Mouse (Mus musculus): ENCODE measurements around the gene Gm9508. TPM values are rescaled to one million over a fixed set of nuclear protein-coding genes. Genes with fewer than 3 reads are reported as not detected.

Gm9508 gene
- total and polyA plus RNA-seq, 3 experiments = not detected

DNA sequence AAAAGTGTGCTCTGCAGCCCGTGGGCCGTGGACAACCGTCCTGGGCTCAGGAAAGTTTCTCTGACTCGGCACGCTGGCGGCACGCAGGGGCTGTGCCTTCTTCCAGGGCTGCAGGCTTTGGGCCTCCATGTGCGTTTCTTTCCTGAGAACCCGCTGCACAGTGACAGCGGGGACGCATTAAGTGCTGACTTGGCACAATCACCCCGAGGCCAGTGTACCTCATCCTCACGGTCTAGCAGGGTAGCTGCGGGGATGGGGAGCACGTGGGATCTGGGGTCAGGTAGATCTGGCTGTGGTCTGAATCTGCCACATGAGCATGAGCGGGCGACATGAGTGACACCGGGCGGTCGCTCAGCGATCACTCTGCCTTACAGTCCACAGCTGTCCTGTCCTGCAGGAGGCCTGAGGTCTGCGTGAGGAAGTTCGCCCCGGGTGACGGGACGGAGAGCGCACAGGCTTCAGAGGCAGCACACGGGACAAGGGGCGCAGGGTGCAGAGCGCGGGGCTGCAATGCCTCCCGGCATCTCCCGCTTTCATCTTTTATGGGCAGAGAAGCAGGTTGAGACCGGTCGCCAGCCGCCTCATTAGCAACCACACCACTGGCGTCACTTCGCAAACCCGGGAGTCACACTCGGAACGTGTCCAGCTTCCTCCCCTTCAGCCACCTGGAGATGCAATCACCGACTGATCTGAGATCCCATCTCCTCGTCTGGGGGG lies 32.9 kb downstream of the Gm9508 start:
- Histone ChIP-seq H3K36me3 (replicated peaks in 1 of 2; ENCODE audit: control insufficient read depth in 1 of 2, insufficient read depth in 1 of 2, low read length in 1 of 2) (no peaks in the 10 kb centered on the region), H3K9me3 (replicated peaks; ENCODE audit: low read length) (peaks cover 4% of the 10 kb centered on the region), H3K4me1 (ENCODE audit: control insufficient read depth in 1 of 2, insufficient read depth in 2 of 2) (peaks cover 7 to 30% of the 10 kb centered on the region in 2 experiments), H3K27me3 (replicated peaks) (no peaks in the 10 kb centered on the region), H3K27ac (ENCODE audit: insufficient read depth, low read depth) (no peak overlapping the region), H3K4me3 (replicated peaks in 1 of 3; ENCODE audit: low read depth in 2 of 3, low read length in 2 of 3, poor library complexity in 1 of 3) (no peak overlapping the region), H3K79me2 (replicated peaks; ENCODE audit: control insufficient read depth, extremely low read depth, insufficient read depth, poor library complexity, severe bottlenecking) (no peaks in the 10 kb centered on the region), H3K4me2 (ENCODE audit: insufficient read depth, low read depth, poor library complexity, severe bottlenecking) (no peak overlapping the region), H3K9ac (ENCODE audit: insufficient read depth, low read depth) (no peak overlapping the region)
- in situ Hi-C loops (cut with MboI; ENCODE audit: low pct_ligation_motif_present, low pct_unique_long_range_greater_than_20kb, low sequenced_read_pairs) (no loop called here), dilution Hi-C loops (cut with MboI; ENCODE audit: extremely low pct_ligation_motif_present, extremely low pct_unique_long_range_greater_than_20kb, low sequenced_read_pairs) (no loop called here)
- TF ChIP-seq USF2 (conservative IDR thresholded peaks at IDR 0.05; ENCODE audit: low read depth, low read length) (no peak), MAFK (IDR thresholded peaks at IDR 0.05; ENCODE audit: insufficient replicate concordance, low read length) (peak; percentile 42; the same call in 1 of the 2 replicates)
- DNase-seq (ENCODE audit: extremely low read depth) = no peak

DNA sequence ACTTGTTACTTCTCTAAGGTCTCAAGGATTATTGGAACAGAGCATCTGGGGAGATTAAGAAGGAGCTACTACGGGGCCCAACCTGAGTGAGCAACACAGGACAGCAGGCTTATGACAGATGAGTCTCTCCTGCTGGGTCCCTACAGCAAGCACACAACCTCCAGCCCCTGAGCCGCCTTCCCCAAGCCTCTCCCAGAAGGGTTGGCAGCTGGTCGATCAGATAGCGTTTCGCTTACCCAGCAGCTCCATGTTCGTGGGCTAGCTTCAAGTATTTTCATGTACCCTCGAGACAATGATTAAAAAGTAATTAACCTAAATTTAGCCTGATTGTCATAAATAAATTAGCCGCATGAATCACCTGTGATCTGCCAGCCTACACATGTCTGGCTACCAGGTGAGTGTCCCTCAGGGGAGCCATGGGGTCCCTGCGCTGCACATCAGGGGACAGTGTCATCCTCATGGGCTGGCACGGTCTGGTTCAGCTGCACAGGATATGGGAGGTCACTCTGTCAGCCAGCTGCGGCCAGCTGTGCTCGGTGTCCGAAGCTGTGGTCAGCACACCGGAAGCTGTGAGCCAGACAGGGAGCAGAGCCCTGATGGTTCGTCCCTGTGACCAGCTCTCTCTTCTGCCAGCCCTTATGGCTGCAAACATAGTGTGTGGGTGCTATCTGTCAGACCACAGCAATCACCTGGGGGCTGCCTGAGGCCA lies 38.6 kb downstream of the Gm9508 start:
- in situ Hi-C loops (cut with MboI; ENCODE audit: low pct_ligation_motif_present, low pct_unique_long_range_greater_than_20kb, low sequenced_read_pairs) = no loop called here
- Histone ChIP-seq H3K4me1 (ENCODE audit: control insufficient read depth in 1 of 2, insufficient read depth in 2 of 2) (peaks cover 4% of the 10 kb centered on the region in 2 experiments; a peak in 2 of 4 replicates), H3K9me3 (replicated peaks; ENCODE audit: low read length) (peaks cover 9% of the 10 kb centered on the region), H3K27ac (ENCODE audit: insufficient read depth, low read depth) (no peak overlapping the region), H3K79me2 (replicated peaks; ENCODE audit: control insufficient read depth, extremely low read depth, insufficient read depth, poor library complexity, severe bottlenecking) (no peaks in the 10 kb centered on the region), H3K9ac (ENCODE audit: insufficient read depth, low read depth) (no peak overlapping the region), H3K36me3 (replicated peaks in 1 of 2; ENCODE audit: control insufficient read depth in 1 of 2, insufficient read depth in 1 of 2, low read length in 1 of 2) (no peaks in the 10 kb centered on the region), H3K27me3 (replicated peaks) (peaks cover 5% of the 10 kb centered on the region), H3K4me2 (ENCODE audit: insufficient read depth, low read depth, poor library complexity, severe bottlenecking) (no peak overlapping the region), H3K4me3 (replicated peaks in 1 of 3; ENCODE audit: low read depth in 2 of 3, low read length in 2 of 3, poor library complexity in 1 of 3) (peak overlapping the region in 1 of 3 experiments; percentile 1)
- TF ChIP-seq TCF12 (IDR thresholded peaks at IDR 0.05; ENCODE audit: low read depth, low read length) (peak; percentile 41; the same call in 1 of the 2 replicates), CHD1 (IDR thresholded peaks at IDR 0.05; ENCODE audit: low read depth, low read length) (no peak)
- dilution Hi-C loops (cut with MboI; ENCODE audit: extremely low pct_ligation_motif_present, extremely low pct_unique_long_range_greater_than_20kb, low sequenced_read_pairs) = no loop called here
- DNase-seq (ENCODE audit: extremely low read depth) = no peak

DNA sequence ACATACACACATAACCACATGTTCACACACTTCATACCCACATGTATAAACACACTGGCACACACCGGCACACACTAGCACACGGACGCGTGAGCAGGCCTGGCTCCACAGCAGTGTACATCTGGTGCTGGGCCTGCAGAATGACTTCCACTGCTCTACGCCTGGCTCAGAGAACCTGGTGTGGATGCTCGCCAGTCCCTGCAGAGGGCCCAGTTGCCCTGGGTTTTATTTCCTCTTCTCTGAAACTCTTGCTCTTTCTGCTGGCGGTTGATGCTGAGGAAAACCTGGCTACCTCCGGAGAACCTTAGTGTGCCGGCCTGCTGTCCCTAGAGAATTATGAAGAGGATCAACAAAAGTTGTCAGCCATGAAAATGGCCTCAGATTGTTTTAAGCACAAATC lies 45.0 kb downstream of the Gm9508 start:
- peaks cover 6% of the 10 kb centered on the region for H3K9me3 ChIP-seq (replicated peaks; ENCODE audit: low read length)
- peak; percentile 38 for TF ChIP-seq SMC3 (IDR thresholded peaks at IDR 0.05; ENCODE audit: low read depth, low read length)
- no peak for TF ChIP-seq ZMIZ1 (IDR thresholded peaks at IDR 0.05; ENCODE audit: low read depth, low read length)
- TF ChIP-seq MYC (IDR thresholded peaks at IDR 0.05; ENCODE audit: low read depth, low read length) = no peak
- TF ChIP-seq MAFK (IDR thresholded peaks at IDR 0.05; ENCODE audit: insufficient replicate concordance, low read length) = no peak
- TF ChIP-seq KAT2A (IDR thresholded peaks at IDR 0.05; ENCODE audit: insufficient replicate concordance, low read length) = no peak
- no peak for TF ChIP-seq E2F4 (IDR thresholded peaks at IDR 0.05; ENCODE audit: insufficient replicate concordance, low read depth, low read length)
- no peak for TF ChIP-seq CHD2 (IDR thresholded peaks at IDR 0.05; ENCODE audit: low read length)
- no peak for TF ChIP-seq EP300 (IDR thresholded peaks at IDR 0.05; ENCODE audit: low read length)
- no peak for TF ChIP-seq ETS1 (conservative IDR thresholded peaks at IDR 0.05; ENCODE audit: low read depth, low read length)
- no peak for TF ChIP-seq JUN (IDR thresholded peaks at IDR 0.05; ENCODE audit: insufficient read depth, low read depth, low read length)
- TF ChIP-seq PAX5 (IDR thresholded peaks at IDR 0.05; ENCODE audit: low read length) = no peak
- TF ChIP-seq ELF1 (IDR thresholded peaks at IDR 0.05; ENCODE audit: low read depth, low read length) = no peak
- TF ChIP-seq POLR2AphosphoS2 (IDR thresholded peaks at IDR 0.05; ENCODE audit: low read depth, low read length) = no peak
- peak in 1 of 2 experiments; percentile 44; a peak in 2 of 4 replicates for TF ChIP-seq CTCF (conservative IDR thresholded peaks at IDR 0.05 in 1 of 2, IDR thresholded peaks at IDR 0.05 in 1 of 2; ENCODE audit: low read depth in 2 of 2, low read length in 2 of 2)
- no peak for TF ChIP-seq SIN3A (IDR thresholded peaks at IDR 0.05; ENCODE audit: low read length)
- no peak for TF ChIP-seq USF1 (IDR thresholded peaks at IDR 0.05; ENCODE audit: low read depth, low read length)
- peak; percentile 41 for TF ChIP-seq RAD21 (IDR thresholded peaks at IDR 0.05; ENCODE audit: low read depth, low read length)
- H3K4me2 ChIP-seq (ENCODE audit: insufficient read depth, low read depth, poor library complexity, severe bottlenecking) = no peak overlapping the region
- no peak overlapping the region for H3K4me3 ChIP-seq (replicated peaks in 1 of 3; ENCODE audit: low read depth in 2 of 3, low read length in 2 of 3, poor library complexity in 1 of 3)
- peaks cover 0 to 8% of the 10 kb centered on the region in 2 experiments for H3K36me3 ChIP-seq (replicated peaks in 1 of 2; ENCODE audit: control insufficient read depth in 1 of 2, insufficient read depth in 1 of 2, low read length in 1 of 2)
- dilution Hi-C loops (cut with MboI; ENCODE audit: extremely low pct_ligation_motif_present, extremely low pct_unique_long_range_greater_than_20kb, low sequenced_read_pairs) (no loop called here), in situ Hi-C loops (cut with MboI; ENCODE audit: low pct_ligation_motif_present, low pct_unique_long_range_greater_than_20kb, low sequenced_read_pairs) (no loop called here)
- H3K27me3 ChIP-seq (replicated peaks) = no peaks in the 10 kb centered on the region
- H3K27ac ChIP-seq (ENCODE audit: insufficient read depth, low read depth) = no peak overlapping the region
- no peak overlapping the region for H3K9ac ChIP-seq (ENCODE audit: insufficient read depth, low read depth)
- H3K4me1 ChIP-seq (ENCODE audit: control insufficient read depth in 1 of 2, insufficient read depth in 2 of 2) = no peaks in the 10 kb centered on the region; a peak in 1 of 4 replicates
- no peak for DNase-seq (ENCODE audit: extremely low read depth)
- no peaks in the 10 kb centered on the region for H3K79me2 ChIP-seq (replicated peaks; ENCODE audit: control insufficient read depth, extremely low read depth, insufficient read depth, poor library complexity, severe bottlenecking)
